Mouse (Mus musculus) CD4-positive, CD25-positive, alpha-beta regulatory T cell, adult 9 weeks (primary cell): ENCODE data around the gene Bola1. TPM values are rescaled to one million over a fixed set of nuclear protein-coding genes. Genes with fewer than 3 reads are reported as not detected.

Source experiments
- polyA plus RNA-seq: library from polyadenylated mRNA; unstranded; fragments of 100-300 nt; shearing (Covaris generic); gene quantifications from one replicate; pipeline ENCODE4 v1.2.1, GENCODE M21; 2017

The Bola1 gene
- polyA plus RNA-seq, 1 experiment from 2014 or later: 36.5 TPM

Other genes starting within 250 kb of the Bola1 start
- gene Plekho1, start 223.7 kb downstream of the Bola1 start, polyA plus RNA-seq: 7.7 TPM
- gene Vps45, start 161.2 kb downstream of the Bola1 start, polyA plus RNA-seq: 33.7 TPM
- 21.2 TPM for gene Otud7b, start 115.2 kb downstream of the Bola1 start, polyA plus RNA-seq
- gene Mtmr11, start 57.7 kb downstream of the Bola1 start, polyA plus RNA-seq: 4.4 TPM
- gene Sf3b4, start 47.4 kb downstream of the Bola1 start, polyA plus RNA-seq: 173 TPM
- 5.8 TPM for gene Sv2a, start 38.6 kb downstream of the Bola1 start, polyA plus RNA-seq
- gene Hist2h2ab, start 156 bp upstream of the Bola1 start, polyA plus RNA-seq: not detected
- gene Hist2h2ac, start 1.2 kb upstream of the Bola1 start, polyA plus RNA-seq: 4.9 TPM
- 4.0 TPM for gene Hist2h2be, start 1.4 kb upstream of the Bola1 start, polyA plus RNA-seq
- not detected for gene Hist2h3c2, start 19.4 kb upstream of the Bola1 start, polyA plus RNA-seq
- gene Hist2h2aa2, start 20.6 kb upstream of the Bola1 start, polyA plus RNA-seq: 24.7 TPM
- not detected for gene Hist2h2aa1, start 25.8 kb upstream of the Bola1 start, polyA plus RNA-seq
- gene Hist2h3c1, start 27.0 kb upstream of the Bola1 start, polyA plus RNA-seq: not detected
- 3.0 TPM for gene Hist2h4, start 43.6 kb upstream of the Bola1 start, polyA plus RNA-seq
- gene Hist2h3b, start 48.9 kb upstream of the Bola1 start, polyA plus RNA-seq: not detected
- 5.2 TPM for gene Hist2h2bb, start 50.0 kb upstream of the Bola1 start, polyA plus RNA-seq
- not detected for gene Fcgr1, start 74.3 kb upstream of the Bola1 start, polyA plus RNA-seq
- not detected for gene BC107364, start 232.6 kb upstream of the Bola1 start, polyA plus RNA-seq